17 mouse cellular contexts compared by ENCODE assay signal in the genomic region with DNA sequence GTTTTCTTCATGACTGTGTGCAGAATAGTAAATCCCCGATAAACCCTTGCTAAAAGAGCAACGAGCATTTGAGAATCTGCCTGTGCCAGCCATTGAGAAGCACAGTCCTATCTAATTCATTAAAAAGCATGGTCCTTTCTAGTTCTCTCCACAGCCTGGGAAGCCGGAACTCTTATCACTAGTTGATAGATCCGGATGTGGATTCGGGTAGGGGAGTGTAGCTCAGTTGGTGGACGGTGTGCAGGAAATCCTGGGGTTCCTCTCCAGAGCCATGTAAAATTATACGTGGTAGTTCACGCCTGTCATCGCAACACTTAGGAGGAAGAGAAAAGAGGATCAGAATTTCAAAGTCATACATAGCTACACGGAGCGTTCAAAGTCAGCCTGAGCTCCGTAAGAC. TPM values are rescaled to one million over a fixed set of nuclear protein-coding genes. Genes with fewer than 3 reads are reported as not detected.
DNase-seq lines count a peak whose midpoint lies in the region; ATAC-seq and TF ChIP-seq lines count a peak whose summit lies in the region.
"Had no signal": no experiment of that assay in that cellular context is flagged by ENCODE, and none has a peak within 500 bp of the region (broad histone marks: within the 10 kb centered on the region; RNA-seq: fewer than 3 reads in every experiment).

No protein-coding gene starts in this region.

- H3K4me1 ChIP-seq in lung, postnatal 0 days (ENCODE audit: insufficient read depth, low read depth, low read length): no peaks in the 10 kb centered on the region
- H3K4me1 ChIP-seq in liver, embryonic 12.5 days: peaks cover 18% of the 10 kb centered on the region
- H3K4me1 ChIP-seq: embryonic facial prominence, embryonic 13.5 days; neural tube, embryonic 13.5 days; stomach, embryonic 15.5 days had no signal

- no peaks in the 10 kb centered on the region for H3K9me3 ChIP-seq in lung, postnatal 0 days (ENCODE audit: low read length)
- no peaks in the 10 kb centered on the region for H3K9me3 ChIP-seq in liver, embryonic 12.5 days (replicated peaks)
- H3K9me3 ChIP-seq: embryonic facial prominence, embryonic 13.5 days; forebrain, embryonic 12.5 days; neural tube, embryonic 13.5 days; stomach, embryonic 15.5 days had no signal

- WGBS in lung, postnatal 0 days: 59% methylated on average over 12 of the region's 12 CpGs
- 23% methylated on average over 12 of the region's 12 CpGs for WGBS in liver, embryonic 12.5 days (ENCODE audit: insufficient replicate concordance)

- no peak overlapping the region for H3K9ac ChIP-seq in lung, postnatal 0 days (replicated peaks; ENCODE audit: low read depth)
- H3K9ac ChIP-seq in liver, embryonic 12.5 days: no peak overlapping the region
- H3K9ac ChIP-seq: embryonic facial prominence, embryonic 13.5 days; forebrain, embryonic 12.5 days; hindbrain, embryonic 14.5 days; neural tube, embryonic 13.5 days; stomach, embryonic 15.5 days had no signal

- peak overlapping the region; percentile 48 for H3K27ac ChIP-seq in gastrocnemius, adult 2 months
- H3K27ac ChIP-seq in lung, postnatal 0 days (ENCODE audit: low read length): peak overlapping the region; percentile 51
- H3K27ac ChIP-seq in liver, embryonic 12.5 days: no peak overlapping the region
- H3K27ac ChIP-seq: embryonic facial prominence, embryonic 13.5 days; forebrain, embryonic 12.5 days; hindbrain, embryonic 14.5 days; neural tube, embryonic 13.5 days; stomach, embryonic 15.5 days had no signal

- TF ChIP-seq EP300 in lung, postnatal 0 days (IDR thresholded peaks at IDR 0.05): no peak

- no peak for DNase-seq in gastrocnemius, adult 2 months
- DNase-seq in gastrocnemius, postnatal 14 days: no peak
- no peak for DNase-seq in lung, postnatal 0 days (ENCODE audit: low spot score)
- no peak for DNase-seq in lung, postnatal 14 days
- peak; percentile 60 for DNase-seq in naive thymus-derived CD4-positive, alpha-beta T cell, adult 2 months (ENCODE audit: low read depth)
- no peak for DNase-seq in urinary bladder, postnatal 14 days (ENCODE audit: low spot score)
- no peak for DNase-seq in kidney, postnatal 25 days
- DNase-seq: cerebellum, postnatal 14 days; kidney, adult 2 months; midbrain, embryonic 14.5 days; thymus, postnatal 14 days had no signal

- no peak overlapping the region for H3K4me2 ChIP-seq in lung, postnatal 0 days (replicated peaks; ENCODE audit: low read depth, low read length)
- peak overlapping the region; percentile 33 for H3K4me2 ChIP-seq in liver, embryonic 12.5 days
- H3K4me2 ChIP-seq: embryonic facial prominence, embryonic 13.5 days; forebrain, embryonic 12.5 days; hindbrain, embryonic 14.5 days; neural tube, embryonic 13.5 days; stomach, embryonic 15.5 days had no signal

- H3K27me3 ChIP-seq in lung, postnatal 0 days (replicated peaks; ENCODE audit: insufficient read depth, low read length): no peaks in the 10 kb centered on the region
- no peaks in the 10 kb centered on the region for H3K27me3 ChIP-seq in liver, embryonic 12.5 days (replicated peaks)
- H3K27me3 ChIP-seq: embryonic facial prominence, embryonic 13.5 days; forebrain, embryonic 12.5 days; neural tube, embryonic 13.5 days; stomach, embryonic 15.5 days had no signal

- intact Hi-C loops in gastrocnemius, adult 2 months (cut with DNase I): no loop called here
- intact Hi-C loops in gastrocnemius, postnatal 14 days (cut with DNase I; ENCODE audit: low total_unique reads): no loop called here

- peak; percentile 43; the same call in 1 of the 2 replicates for ATAC-seq in lung, postnatal 0 days
- peak; percentile 51; the same call in 1 of the 2 replicates for ATAC-seq in liver, embryonic 12.5 days

- no peaks in the 10 kb centered on the region for H3K36me3 ChIP-seq in lung, postnatal 0 days (ENCODE audit: insufficient read depth, low read length)
- no peaks in the 10 kb centered on the region for H3K36me3 ChIP-seq in liver, embryonic 12.5 days
- H3K36me3 ChIP-seq: embryonic facial prominence, embryonic 13.5 days; forebrain, embryonic 12.5 days; neural tube, embryonic 13.5 days; stomach, embryonic 15.5 days had no signal

- no peak overlapping the region for H3K4me3 ChIP-seq in gastrocnemius, adult 2 months
- no peak overlapping the region for H3K4me3 ChIP-seq in lung, postnatal 0 days (ENCODE audit: low read depth, low read length)
- H3K4me3 ChIP-seq in liver, embryonic 12.5 days: no peak overlapping the region
- H3K4me3 ChIP-seq: embryonic facial prominence, embryonic 13.5 days; forebrain, embryonic 12.5 days; neural tube, embryonic 13.5 days; stomach, embryonic 15.5 days had no signal

- no peak for TF ChIP-seq CTCF in gastrocnemius, adult 2 months (IDR thresholded peaks at IDR 0.05)
- TF ChIP-seq CTCF in lung, postnatal 0 days (IDR thresholded peaks at IDR 0.05): no peak

RNA-seq across cellular contexts. Expression of gene S1pr1, which starts 21.5 kb away (rescaled TPM):
- 10 to 100 TPM; 16.9 to 34.1 TPM for total RNA-seq in gastrocnemius, adult 2 months (2021)
- 10 to 100 TPM; 19.7 to 43.0 TPM for total RNA-seq in gastrocnemius, postnatal 14 days (2021)
- 93.0 and 100 TPM in 2 replicates for polyA plus RNA-seq in lung, postnatal 0 days (2015; fragmentation: Nextera tagmentation; extraction: Ambion mirVana)
- polyA plus RNA-seq in liver, embryonic 12.5 days (2016; fragmentation: Nextera tagmentation; extraction: Ambion mirVana): 10.0 and 10.5 TPM in 2 replicates
